Mouse (Mus musculus) heart, postnatal 36 days (tissue): ENCODE measurements at regions not wholly inside any gene's neighbourhood (a gene's known extent, or its start where the extent isn't known, plus 50 kb on each side); places are given as distances from the start of the nearest gene placed in this dataset.

Experiments used
- DNase-seq, 2 experiments: peaks; one replicate each; pipeline ENCODE4 v3.0.0; 2021 to 2022
- intact Hi-C: fragments of 180-260 bp; cut with DNase I; formaldehyde crosslinking; loops from one replicate; pipeline ENCODE4 v1.15.1; 2025

GRCm38 (mm10) chr1:88623040-88623439, 79.0 kb downstream of the Arl4c start:
- DNase-seq: no peak
- intact Hi-C loops: no loop called here

- DNase-seq: no peak
- intact Hi-C loops: no loop called here
Observed at GRCm38 (mm10) chr1:88622356-88622755, 79.7 kb downstream of the Arl4c start.

- intact Hi-C loops: no loop called here
- DNase-seq: no peak
Observed at GRCm38 (mm10) chr1:88621214-88621613, 80.8 kb downstream of the Arl4c start.

GRCm38 (mm10) chr1:88613007-88613406, 89.0 kb downstream of the Arl4c start:
- no peak for DNase-seq
- intact Hi-C loops: no loop called here

GRCm38 (mm10) chr1:88611241-88611640, 90.8 kb downstream of the Arl4c start:
- no peak for DNase-seq
- intact Hi-C loops: no loop called here

GRCm38 (mm10) chr1:88610810-88611209, 91.2 kb downstream of the Arl4c start:
- intact Hi-C loops: no loop called here
- DNase-seq: no peak

- intact Hi-C loops: no loop called here
- no peak for DNase-seq
Observed at GRCm38 (mm10) chr1:88608826-88609225, 93.2 kb downstream of the Arl4c start.

GRCm38 (mm10) chr1:88608236-88608635, 93.8 kb downstream of the Arl4c start:
- intact Hi-C loops: no loop called here
- DNase-seq: no peak

GRCm38 (mm10) chr1:88605616-88606190, 95.8 kb upstream of the Glrp1 start:
- intact Hi-C loops: no loop called here
- DNase-seq: no peak

- DNase-seq: no peak
- intact Hi-C loops: no loop called here
Observed at GRCm38 (mm10) chr1:88602241-88602640, 92.4 kb upstream of the Glrp1 start.

GRCm38 (mm10) chr1:88601801-88602200, 91.9 kb upstream of the Glrp1 start:
- intact Hi-C loops: no loop called here
- DNase-seq: no peak

- intact Hi-C loops: no loop called here
- DNase-seq: no peak
Observed at GRCm38 (mm10) chr1:88600145-88600544, 90.3 kb upstream of the Glrp1 start.

GRCm38 (mm10) chr1:88594484-88595254, 84.8 kb upstream of the Glrp1 start:
- intact Hi-C loops: no loop called here
- DNase-seq: no peak

GRCm38 (mm10) chr1:88592036-88592435, 82.2 kb upstream of the Glrp1 start:
- intact Hi-C loops: no loop called here

GRCm38 (mm10) chr1:88590802-88591380, 81.0 kb upstream of the Glrp1 start:
- DNase-seq: no peak
- intact Hi-C loops: no loop called here

More at GRCm38 (mm10) chr1:88592036-88592435, 82.2 kb upstream of the Glrp1 start:
- no peak for DNase-seq

GRCm38 (mm10) chr1:88588747-88589146, 78.9 kb upstream of the Glrp1 start:
- DNase-seq: no peak
- intact Hi-C loops: loop anchor here (1.0 kb wide), 1 partner anchor 19 kb away; no protein-coding TSS in a partner anchor

- intact Hi-C loops: no loop called here
- DNase-seq: peak in 1 of 2 experiments; percentile 15
Observed at GRCm38 (mm10) chr1:88586823-88587820, 77.3 kb upstream of the Glrp1 start.

GRCm38 (mm10) chr1:88586128-88586527, 76.3 kb upstream of the Glrp1 start:
- no peak for DNase-seq
- intact Hi-C loops: no loop called here

- no peak for DNase-seq
- intact Hi-C loops: no loop called here
Observed at GRCm38 (mm10) chr1:88584515-88585033, 74.7 kb upstream of the Glrp1 start.

GRCm38 (mm10) chr1:88578231-88578620, 68.4 kb upstream of the Glrp1 start:
- intact Hi-C loops: no loop called here
- no peak for DNase-seq
